Comparison of ENCODE assay signal across 8 mouse cellular contexts in genomic region chr1:150391931-150392637, GRCm38 (mm10). TPM values are rescaled to one million over a fixed set of nuclear protein-coding genes. Genes with fewer than 3 reads are reported as not detected.
A peak's percentile ranks its signal among the peaks of the same experiment; 100 is the strongest.
DNase-seq lines count a peak whose midpoint lies in the region; ATAC-seq lines count a peak whose summit lies in the region.

No protein-coding gene starts in this region.

- H3K9me3 ChIP-seq in kidney, embryonic 16.5 days (ENCODE audit: low read length), result no peaks in the 10 kb centered on the region
- no peaks in the 10 kb centered on the region for H3K9me3 ChIP-seq in hindbrain, embryonic 10.5 days

- peak overlapping the region; percentile 89 for H3K4me3 ChIP-seq in kidney, embryonic 16.5 days (ENCODE audit: low read length)
- H3K4me3 ChIP-seq in hindbrain, embryonic 10.5 days, result peak overlapping the region; percentile 78

- 19% methylated on average over 11 of the region's 11 CpGs for WGBS in kidney, embryonic 16.5 days
- WGBS in hindbrain, embryonic 10.5 days, result 26% methylated on average over 11 of the region's 11 CpGs

- DNase-seq in kidney, postnatal 14 days, result no peak
- DNase-seq in c-Kit-positive CD71-positive TER-119-positive erythroid progenitor cells, embryonic 14.5 days (ENCODE audit: low spot score), result peak; percentile 20
- no peak for DNase-seq in hindbrain, embryonic 10.5 days (ENCODE audit: low spot score)
- DNase-seq in gastrocnemius, postnatal 10 days, result no peak
- no peak for DNase-seq in left cerebral cortex, postnatal 25 days (ENCODE audit: low spot score in 2 of 2)
- DNase-seq in adrenal gland, postnatal 25 days, result no peak

- peaks cover 29% of the 10 kb centered on the region for H3K36me3 ChIP-seq in kidney, embryonic 16.5 days (ENCODE audit: insufficient read depth, low read length)
- peaks cover 45% of the 10 kb centered on the region for H3K36me3 ChIP-seq in hindbrain, embryonic 10.5 days

- H3K27ac ChIP-seq in kidney, embryonic 16.5 days (ENCODE audit: low read length), result peak overlapping the region; percentile 95
- peak overlapping the region; percentile 92 for H3K27ac ChIP-seq in hindbrain, embryonic 10.5 days

- peak overlapping the region; percentile 68 for H3K4me2 ChIP-seq in kidney, embryonic 16.5 days (replicated peaks; ENCODE audit: low read depth, low read length)

- peak overlapping the region; percentile 87 for H3K9ac ChIP-seq in kidney, embryonic 16.5 days (replicated peaks; ENCODE audit: low read length)

- intact Hi-C loops in left cerebral cortex, postnatal 25 days (cut with DNase I), result loop anchor here (10.0 kb wide), 2 partner anchors 1033 to 1363 kb away; partner anchors contain the start of genes Edem3, Swt1 and Trmt1l

- peaks cover 9% of the 10 kb centered on the region for H3K4me1 ChIP-seq in kidney, embryonic 16.5 days (ENCODE audit: insufficient read depth, low read length)
- H3K4me1 ChIP-seq in hindbrain, embryonic 10.5 days (replicated peaks), result peaks cover 12% of the 10 kb centered on the region

- ATAC-seq in kidney, embryonic 16.5 days (ENCODE audit: low FRiP score, low TSS enrichment), result peak; percentile 27; the same call in 1 of the 2 replicates
- peak; percentile 41 for ATAC-seq in megakaryocyte-erythroid progenitor cell, adult 5-6 weeks (replicated peaks; ENCODE audit: low FRiP score, low TSS enrichment, poor library complexity, severe bottlenecking)

- H3K27me3 ChIP-seq in kidney, embryonic 16.5 days (ENCODE audit: insufficient read depth, low read length), result no peaks in the 10 kb centered on the region
- H3K27me3 ChIP-seq in hindbrain, embryonic 10.5 days (ENCODE audit: insufficient read depth, poor library complexity, severe bottlenecking), result no peaks in the 10 kb centered on the region

RNA-seq across cellular contexts. Expression of gene Tpr, which starts 0.6 kb away (rescaled TPM):
- 132 and 153 TPM in 2 replicates for polyA plus RNA-seq in kidney, embryonic 16.5 days (2015; fragmentation: Nextera tagmentation; extraction: Ambion mirVana)
- 114 and 166 TPM in 2 replicates for polyA plus RNA-seq in hindbrain, embryonic 10.5 days (2016; fragmentation: Nextera tagmentation; extraction: Ambion mirVana)
- total RNA-seq in megakaryocyte-erythroid progenitor cell, adult 5-6 weeks (2014; fragmentation: Nextera tagmentation), result 356 and 387 TPM in 2 replicates
- 600 and 632 TPM in 2 replicates for total RNA-seq in megakaryocyte-erythroid progenitor cell, adult 5-6 weeks (2017)
- 100 to 1,000 TPM in 1 of 2 experiments, 10 to 100 TPM in 1; 94.6 to 106 TPM for total RNA-seq in gastrocnemius, postnatal 10 days (2021)
- 100 to 1,000 TPM in 1 of 2 experiments, 10 to 100 TPM in 1; 96.8 to 111 TPM for total RNA-seq in left cerebral cortex, postnatal 25 days (2021)
- total RNA-seq in adrenal gland, postnatal 25 days (2021), result 130 and 184 TPM in 2 replicates

RNA-seq across cellular contexts. Expression of gene Odr4, which starts 0.8 kb away (rescaled TPM):
- 37.8 and 38.3 TPM in 2 replicates for polyA plus RNA-seq in kidney, embryonic 16.5 days (2015; fragmentation: Nextera tagmentation; extraction: Ambion mirVana)
- 26.2 and 28.8 TPM in 2 replicates for polyA plus RNA-seq in hindbrain, embryonic 10.5 days (2016; fragmentation: Nextera tagmentation; extraction: Ambion mirVana)
- total RNA-seq in megakaryocyte-erythroid progenitor cell, adult 5-6 weeks (2014; fragmentation: Nextera tagmentation), result 18.8 and 37.6 TPM in 2 replicates
- total RNA-seq in megakaryocyte-erythroid progenitor cell, adult 5-6 weeks (2017), result 82.6 and 89.2 TPM in 2 replicates
- 10 to 100 TPM; 19.5 to 22.1 TPM for total RNA-seq in gastrocnemius, postnatal 10 days (2021)
- 10 to 100 TPM; 44.2 to 50.3 TPM for total RNA-seq in left cerebral cortex, postnatal 25 days (2021)
- total RNA-seq in adrenal gland, postnatal 25 days (2021), result 60.7 and 61.1 TPM in 2 replicates
